ENCODE assay signal across 14 mouse cellular contexts in the genomic region with DNA sequence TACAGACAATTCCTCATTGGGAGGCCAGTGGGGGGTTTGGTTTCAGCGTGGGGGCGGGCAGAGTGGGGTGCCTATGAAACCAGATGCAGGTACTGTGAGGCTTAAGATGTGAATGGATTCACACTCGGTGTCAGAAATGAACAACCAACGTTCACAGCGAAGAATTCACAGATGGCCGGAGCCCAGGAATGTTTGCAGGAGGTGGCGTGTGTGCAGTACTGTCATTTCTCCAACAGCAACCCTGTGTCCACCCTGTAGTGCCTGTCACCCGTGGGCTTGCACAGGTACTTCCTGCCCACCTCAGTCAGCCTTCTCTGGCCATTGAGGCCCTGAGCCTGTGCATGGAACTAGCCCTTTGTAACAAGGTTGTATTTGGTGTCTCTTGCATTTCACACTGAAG.
DNase-seq lines count a peak whose midpoint lies in the region; ATAC-seq lines count a peak whose summit lies in the region.
"Had no signal": no experiment of that assay in that cellular context is flagged by ENCODE, and none has a peak within 500 bp of the region (broad histone marks: within the 10 kb centered on the region; RNA-seq: fewer than 3 reads in every experiment).

No protein-coding gene starts in this region.

- 44% methylated on average over 8 of the region's 8 CpGs for WGBS in neural tube, embryonic 11.5 days
- WGBS in neural tube, embryonic 15.5 days, result 27% methylated on average over 8 of the region's 8 CpGs
- 24% methylated on average over 8 of the region's 8 CpGs for WGBS in hindbrain, embryonic 15.5 days

- H3K36me3 ChIP-seq in neural tube, embryonic 11.5 days (ENCODE audit: control insufficient read depth, insufficient read depth, low read length), result no peaks in the 10 kb centered on the region
- H3K36me3 ChIP-seq in neural tube, embryonic 15.5 days, result no peaks in the 10 kb centered on the region
- no peaks in the 10 kb centered on the region for H3K36me3 ChIP-seq in hindbrain, embryonic 15.5 days
- H3K36me3 ChIP-seq: limb, embryonic 13.5 days had no signal

- peak overlapping the region; percentile 3; the same call in 1 of the 2 replicates for H3K9ac ChIP-seq in neural tube, embryonic 11.5 days (ENCODE audit: low read length)
- H3K9ac ChIP-seq in neural tube, embryonic 15.5 days (replicated peaks), result no peak overlapping the region
- H3K9ac ChIP-seq in hindbrain, embryonic 15.5 days, result 0 out of 2 replicates have a peak overlapping the region, but pooled peaks have one; percentile 17
- H3K9ac ChIP-seq: limb, embryonic 13.5 days had no signal

- no peaks in the 10 kb centered on the region for H3K9me3 ChIP-seq in neural tube, embryonic 11.5 days (ENCODE audit: control insufficient read depth, low read length)
- no peaks in the 10 kb centered on the region for H3K9me3 ChIP-seq in neural tube, embryonic 15.5 days (replicated peaks)
- H3K9me3 ChIP-seq in hindbrain, embryonic 15.5 days, result no peaks in the 10 kb centered on the region
- H3K9me3 ChIP-seq: limb, embryonic 13.5 days had no signal

- H3K27me3 ChIP-seq in neural tube, embryonic 11.5 days (ENCODE audit: control insufficient read depth, insufficient read depth, low read length), result no peaks in the 10 kb centered on the region
- no peaks in the 10 kb centered on the region for H3K27me3 ChIP-seq in neural tube, embryonic 15.5 days (replicated peaks)
- no peaks in the 10 kb centered on the region; the same call in 1 of the 2 replicates for H3K27me3 ChIP-seq in hindbrain, embryonic 15.5 days
- H3K27me3 ChIP-seq: limb, embryonic 13.5 days had no signal

- peaks cover 13% of the 10 kb centered on the region for H3K4me1 ChIP-seq in neural tube, embryonic 11.5 days (ENCODE audit: control insufficient read depth, insufficient read depth, low read length)
- H3K4me1 ChIP-seq in neural tube, embryonic 15.5 days, result peaks cover 17% of the 10 kb centered on the region
- H3K4me1 ChIP-seq in hindbrain, embryonic 15.5 days (replicated peaks), result peaks cover 10% of the 10 kb centered on the region

- ATAC-seq in neural tube, embryonic 11.5 days (ENCODE audit: insufficient read depth, low FRiP score, low TSS enrichment), result no peak
- ATAC-seq in neural tube, embryonic 15.5 days (ENCODE audit: low FRiP score), result no peak; the same call in 1 of the 2 replicates
- ATAC-seq in hindbrain, embryonic 15.5 days (ENCODE audit: low FRiP score, low read depth), result no peak

- H3K4me2 ChIP-seq in neural tube, embryonic 11.5 days (ENCODE audit: low read depth), result 0 out of 2 replicates have a peak overlapping the region, but pooled peaks have one; percentile 8
- H3K4me2 ChIP-seq in neural tube, embryonic 15.5 days, result no peak overlapping the region
- peak overlapping the region; percentile 17; the same call in 1 of the 2 replicates for H3K4me2 ChIP-seq in hindbrain, embryonic 15.5 days
- H3K4me2 ChIP-seq: limb, embryonic 13.5 days had no signal

- H3K4me3 ChIP-seq in neural tube, embryonic 11.5 days (ENCODE audit: low read depth, low read length), result no peak overlapping the region
- H3K4me3 ChIP-seq in neural tube, embryonic 15.5 days (replicated peaks), result no peak overlapping the region
- H3K4me3 ChIP-seq in hindbrain, embryonic 15.5 days, result no peak overlapping the region
- H3K4me3 ChIP-seq: heart, adult 2 months; limb, embryonic 13.5 days had no signal

- intact Hi-C loops in left cerebral cortex, postnatal 36 days (cut with DNase I), result no loop called here
- intact Hi-C loops in heart, postnatal 25 days (cut with DNase I), result no loop called here

- H3K27ac ChIP-seq in neural tube, embryonic 11.5 days (ENCODE audit: low read depth, low read length), result peak overlapping the region; percentile 11; the same call in 1 of the 2 replicates
- H3K27ac ChIP-seq in neural tube, embryonic 15.5 days (replicated peaks), result no peak overlapping the region
- H3K27ac ChIP-seq in hindbrain, embryonic 15.5 days (replicated peaks), result no peak overlapping the region
- H3K27ac ChIP-seq: heart, adult 2 months; limb, embryonic 13.5 days had no signal

- DNase-seq in embryo, embryonic 10 days (ENCODE audit: low spot score), result peak; percentile 34
- no peak for DNase-seq in embryo, embryonic 9.5 days (ENCODE audit: extremely low spot score)
- DNase-seq in neural tube, embryonic 11.5 days (ENCODE audit: low spot score), result no peak
- no peak for DNase-seq in left cerebral cortex, postnatal 36 days (ENCODE audit: low spot score in 2 of 2)
- no peak for DNase-seq in heart, postnatal 25 days (ENCODE audit: low spot score)
- no peak for DNase-seq in adrenal gland, adult 8-10 months
- DNase-seq: adrenal gland, postnatal 36 days; cerebellum, adult 11 months; heart, adult 2 months; layer of hippocampus, adult 9-11 months; thymus, adult 18-20 months had no signal
